Mouse (Mus musculus): ENCODE results near the gene Pip5k1b.

GRCm38 (mm10) chr19:24550778-24551177 lies 4.9 kb downstream of the Pip5k1b start:
- TF ChIP-seq HCFC1 (IDR thresholded peaks at IDR 0.05; ENCODE audit: borderline replicate concordance, insufficient read depth, low read length), result no peak
- TF ChIP-seq MAFK (IDR thresholded peaks at IDR 0.05; ENCODE audit: insufficient read depth, low read depth, low read length), result no peak
- TF ChIP-seq CHD2 (IDR thresholded peaks at IDR 0.05; ENCODE audit: low read depth, low read length), result no peak
